Mouse (Mus musculus): Measurements from ENCODE around the gene Cpsf7. TPM values are rescaled to one million over a fixed set of nuclear protein-coding genes. Genes with fewer than 3 reads are reported as not detected.
"Not testable (repeated sequence)": the region's sequence is repeated elsewhere in the genome, so short reads cannot be mapped to it uniquely, and the experiment has no call there.

Gene Cpsf7
- total RNA-seq, 2 experiments from 2014 or later: 67.8 to 88.8 TPM

DNA sequence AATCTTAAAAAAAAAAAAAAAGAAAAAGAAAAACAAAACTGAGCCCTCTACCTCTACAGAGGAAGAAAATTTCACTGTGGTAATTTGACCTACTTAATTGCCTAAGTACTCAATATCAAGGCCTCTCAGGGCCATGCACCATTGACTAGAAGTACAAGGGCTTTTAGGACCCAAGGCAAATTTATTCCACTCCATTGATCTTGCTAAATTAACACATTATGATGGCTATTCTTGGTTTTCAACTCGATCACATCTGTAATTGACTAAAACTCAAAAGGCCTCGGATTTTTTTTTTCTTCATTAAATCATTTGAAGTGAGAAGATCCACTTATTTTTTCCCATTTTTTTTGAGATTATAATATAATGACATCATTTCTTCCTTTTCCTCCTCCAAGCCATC is 32.4 kb downstream of the Cpsf7 start:
- no peak for DNase-seq (ENCODE audit: low spot score in 2 of 2)
- intact Hi-C loops (cut with DNase I): no loop called here

DNA sequence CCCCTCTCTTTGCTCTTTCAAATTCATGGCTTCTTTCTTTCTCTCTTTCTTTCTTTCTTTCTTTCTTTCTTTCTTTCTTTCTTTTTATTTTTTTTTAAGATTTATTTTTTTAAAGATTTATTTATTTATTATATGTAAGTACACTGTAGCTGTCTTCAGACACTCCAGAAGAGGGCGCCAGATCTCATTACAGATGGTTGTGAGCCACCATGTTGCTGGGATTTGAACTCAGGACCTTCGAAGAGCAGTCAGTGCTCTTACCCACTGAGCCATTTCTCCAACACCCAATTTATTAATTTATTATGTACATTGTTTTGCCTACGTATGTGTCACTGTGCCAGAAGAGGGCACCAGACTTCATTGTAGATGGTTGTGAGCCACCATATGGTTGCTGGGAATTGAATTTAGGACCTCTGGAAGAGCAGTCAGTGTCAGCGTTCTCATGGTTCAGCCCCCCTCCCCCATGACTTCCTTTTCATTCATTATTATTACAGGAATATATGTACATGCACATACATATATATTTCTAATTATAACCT is 32.8 kb downstream of the Cpsf7 start:
- intact Hi-C loops (cut with DNase I); DNase-seq (ENCODE audit: low spot score in 2 of 2): not testable (repeated sequence)

DNA sequence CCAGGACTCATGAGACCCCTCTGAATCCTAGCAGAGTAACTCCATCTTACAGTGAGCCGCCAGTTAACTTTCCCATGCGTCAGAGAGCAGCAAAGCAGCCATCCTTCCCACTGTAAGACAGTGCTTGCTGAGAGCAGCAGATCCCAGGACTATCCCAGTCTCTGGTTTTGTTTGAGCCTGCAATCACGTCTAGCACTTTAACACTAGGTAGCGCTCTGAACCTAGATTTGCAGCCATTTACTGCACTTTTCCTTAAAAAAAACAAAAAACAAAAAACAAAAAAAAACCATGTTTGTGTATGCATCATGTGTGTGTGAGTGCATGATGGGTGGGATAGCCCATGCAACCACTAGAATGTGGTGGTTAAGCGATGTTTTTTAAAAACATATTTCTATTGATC is 35.0 kb downstream of the Cpsf7 start:
- intact Hi-C loops (cut with DNase I): no loop called here
- DNase-seq (ENCODE audit: low spot score in 2 of 2): no peak

DNA sequence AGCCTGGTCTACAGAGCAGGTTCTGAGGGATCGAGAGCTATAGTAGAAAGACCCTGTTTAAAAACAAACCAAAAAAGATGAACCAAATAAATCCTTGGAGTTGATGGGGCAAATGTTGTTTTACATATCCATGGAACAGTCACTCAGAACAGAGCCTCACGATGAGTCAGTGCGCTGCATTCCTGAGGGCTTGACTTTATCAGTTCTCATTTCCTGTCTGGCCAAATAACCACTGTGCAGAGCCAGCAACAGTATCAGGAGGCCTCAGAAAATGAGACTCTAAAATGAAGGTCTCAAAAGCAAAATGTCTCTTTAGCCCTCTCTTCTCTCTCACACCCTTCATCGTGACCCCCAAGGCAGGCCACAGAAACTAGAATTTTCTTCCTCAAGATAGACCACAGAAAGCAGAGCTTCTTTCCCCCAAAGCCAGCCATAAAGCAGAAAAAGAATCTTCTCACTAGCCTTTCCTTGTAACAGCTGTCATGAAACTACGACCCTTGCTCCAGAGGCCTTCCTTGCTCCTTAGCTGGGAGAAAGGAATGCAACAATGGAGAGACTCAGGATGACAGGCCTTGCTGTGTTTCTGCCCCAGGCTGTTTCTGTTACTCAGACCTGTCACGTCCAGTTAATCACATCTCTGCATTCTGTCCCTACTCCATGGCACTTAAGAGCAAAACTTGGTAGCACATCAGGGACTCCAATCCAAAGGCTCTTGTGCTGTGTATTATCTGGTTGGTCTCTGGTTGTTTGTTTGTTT is 36.7 kb downstream of the Cpsf7 start:
- DNase-seq (ENCODE audit: low spot score in 2 of 2): no peak
- intact Hi-C loops (cut with DNase I): no loop called here

DNA sequence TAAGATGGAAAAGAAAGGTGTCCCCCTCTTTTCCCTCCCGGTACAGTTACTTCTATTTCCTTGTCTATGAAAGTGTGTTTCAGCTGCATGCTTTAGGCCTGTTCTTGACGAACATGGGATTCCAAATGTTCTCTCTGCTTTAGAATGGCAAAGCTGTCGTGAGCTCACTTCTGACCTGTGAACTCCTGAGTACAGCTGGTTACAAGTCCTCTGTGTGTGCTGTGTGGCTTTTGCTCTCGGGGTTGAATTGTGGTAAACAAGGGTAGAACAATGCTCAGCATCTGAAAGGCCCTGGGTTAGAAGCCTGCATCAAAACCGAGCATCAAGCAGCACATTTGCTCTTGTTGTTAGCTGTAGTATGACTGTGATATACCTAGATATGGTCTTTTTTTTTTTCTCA is 37.3 kb downstream of the Cpsf7 start:
- intact Hi-C loops (cut with DNase I): no loop called here
- DNase-seq (ENCODE audit: low spot score in 2 of 2): no peak

DNA sequence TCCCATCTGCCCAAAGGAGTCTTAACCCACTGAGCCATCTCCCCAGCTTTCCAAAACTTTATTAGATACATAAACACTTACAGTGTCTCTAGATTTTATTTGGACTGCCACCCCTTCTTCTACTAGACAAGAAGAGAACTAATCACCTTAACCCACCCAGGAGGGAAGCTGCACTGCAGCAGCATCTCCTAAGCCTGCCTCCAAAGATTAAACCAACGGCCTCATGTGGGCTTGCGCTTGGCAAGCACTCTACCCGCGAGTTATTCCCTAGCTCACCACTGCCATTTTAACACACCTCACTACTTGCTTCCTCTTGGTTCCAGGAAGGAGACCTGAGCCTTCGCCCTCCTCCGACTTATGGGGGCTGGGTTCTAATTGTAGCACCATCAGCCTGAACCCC is 39.2 kb downstream of the Cpsf7 start:
- intact Hi-C loops (cut with DNase I): no loop called here
- no peak for DNase-seq (ENCODE audit: low spot score in 2 of 2)

DNA sequence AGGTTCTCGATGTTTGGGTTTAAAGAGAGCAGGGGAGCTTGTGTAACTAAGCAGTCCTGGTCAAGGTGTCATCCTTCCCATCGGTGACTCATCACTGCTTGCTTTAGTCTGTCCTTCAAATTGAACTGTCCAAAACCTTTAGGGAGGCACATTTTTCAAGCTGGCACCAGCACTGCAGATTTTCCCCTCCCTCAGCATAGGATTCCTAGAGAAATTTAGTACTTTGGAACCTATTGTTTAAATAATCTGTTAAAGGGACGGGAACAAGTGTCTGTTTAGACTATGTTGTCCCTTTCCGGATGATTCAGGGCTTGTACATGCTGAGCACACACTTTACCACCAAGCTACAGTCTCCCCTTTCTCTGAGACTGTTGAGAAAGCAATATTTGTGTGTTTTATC is 40.2 kb downstream of the Cpsf7 start:
- intact Hi-C loops (cut with DNase I): no loop called here
- DNase-seq (ENCODE audit: low spot score in 2 of 2): no peak

DNA sequence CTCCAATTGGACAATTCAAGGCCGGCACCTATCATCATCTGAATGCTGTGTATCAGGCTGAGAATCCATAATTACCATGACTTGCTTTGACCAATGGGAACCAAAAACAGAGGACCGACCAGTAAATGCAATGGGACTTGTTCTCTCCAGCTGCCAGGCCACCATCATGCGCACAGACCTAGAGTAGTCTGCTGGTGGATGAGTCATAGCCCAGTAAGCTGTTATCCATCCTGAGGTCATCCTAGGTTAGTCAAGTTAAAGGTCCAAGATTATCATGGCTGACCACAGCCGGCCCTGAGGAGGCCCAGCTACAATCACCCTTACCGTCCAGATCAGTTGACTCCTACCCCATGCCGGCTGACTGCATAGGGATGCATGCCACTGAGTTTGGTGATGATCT is 44.6 kb downstream of the Cpsf7 start:
- intact Hi-C loops (cut with DNase I): no loop called here
- no peak for DNase-seq (ENCODE audit: low spot score in 2 of 2)

DNA sequence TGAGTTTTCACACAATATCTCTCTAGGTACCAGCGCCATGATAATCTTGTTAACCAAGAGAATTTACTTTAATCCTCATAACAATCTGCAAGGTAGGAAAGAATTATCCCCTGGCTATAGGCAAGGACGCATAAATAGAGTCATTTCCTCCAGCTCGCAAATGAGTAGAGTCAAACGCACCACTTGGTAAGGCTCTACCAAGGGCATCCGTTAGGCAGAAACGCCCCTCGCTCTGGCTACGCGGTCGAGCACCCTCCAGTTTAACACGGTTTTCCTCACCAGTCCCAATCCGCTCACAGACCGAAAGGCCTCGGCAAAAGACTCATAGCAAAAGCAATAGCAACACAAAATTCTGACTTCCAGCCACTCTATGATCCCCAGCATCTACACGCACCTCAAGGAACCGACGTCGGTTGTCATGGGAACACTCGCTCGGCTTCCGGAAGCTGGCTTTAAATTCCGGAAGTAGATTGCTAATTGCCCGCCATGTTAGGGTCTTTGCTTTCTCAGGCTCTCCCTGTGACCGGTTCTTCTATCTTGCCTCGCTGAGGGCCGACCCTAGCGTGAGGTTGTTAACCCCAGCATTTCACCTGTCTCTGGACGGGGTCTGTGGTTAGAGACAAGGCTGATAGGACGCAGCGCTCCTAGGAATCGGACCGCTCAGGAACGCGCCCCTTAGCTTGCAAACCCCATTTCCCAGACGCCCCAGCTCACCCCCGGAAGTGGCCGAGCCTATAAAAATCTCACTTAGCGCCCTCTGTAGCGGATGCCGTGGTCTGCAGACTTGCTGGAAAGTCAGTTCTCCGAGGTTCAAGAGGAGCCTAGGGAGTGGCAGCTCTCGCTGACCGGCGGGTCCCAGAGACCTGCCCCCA is 51.9 kb downstream of the Cpsf7 start, which contains the start of the genes Cyb561a3 and Tmem138:
Cyb561a3 (plus strand) TSS at position 483 of the 872 bp plus-strand sequence.
Tmem138 (minus strand) TSS at position 673 of the 872 bp plus-strand sequence.
- DNase-seq (ENCODE audit: low spot score in 2 of 2): peak; percentile 94 to 95
- intact Hi-C loops (cut with DNase I): loop anchor here (1.0 kb wide), 2 partner anchors 22 to 28 kb away; partner anchors contain the start of genes Ddb1 and Tkfc

DNA sequence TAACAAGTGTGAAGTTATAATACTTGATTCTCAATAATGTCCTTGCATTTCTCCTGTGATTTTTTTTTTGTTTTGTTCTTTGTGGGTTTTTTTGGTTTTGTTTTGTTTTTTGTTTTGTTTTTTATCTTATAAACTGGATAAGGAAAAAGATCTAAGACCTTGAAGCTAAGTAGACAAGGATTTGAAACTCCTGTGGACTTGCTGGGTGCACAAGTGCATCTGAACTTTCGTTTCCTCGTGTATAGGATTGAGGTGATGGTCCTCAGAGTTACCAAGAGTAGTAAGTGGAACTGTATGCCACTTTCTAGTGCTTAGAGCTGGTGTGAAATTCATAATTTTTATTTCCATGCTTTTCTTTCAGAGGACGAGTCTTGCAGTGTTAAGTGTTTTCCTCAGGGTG is 55.0 kb downstream of the Cpsf7 start:
- DNase-seq (ENCODE audit: low spot score in 2 of 2): no peak
- intact Hi-C loops (cut with DNase I): no loop called here

DNA sequence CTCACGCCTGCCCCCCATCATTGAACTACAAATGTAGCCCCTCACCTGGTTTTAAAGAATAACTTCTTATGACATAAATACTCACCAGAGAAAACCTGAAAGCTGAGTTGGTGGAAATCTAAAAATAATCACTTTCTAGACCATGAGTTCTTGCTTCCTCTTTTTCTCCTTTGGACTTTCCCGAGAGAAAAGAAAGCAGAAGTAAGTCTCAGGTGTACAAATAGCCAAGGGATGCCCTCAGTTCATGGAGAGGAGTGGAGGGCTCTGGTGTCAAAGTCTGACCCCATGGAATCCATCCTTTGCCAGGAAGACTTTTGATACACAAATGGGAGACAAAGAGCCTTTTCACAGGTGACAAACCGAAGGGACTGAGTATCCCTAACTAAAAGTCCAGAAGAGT is 55.7 kb downstream of the Cpsf7 start:
- intact Hi-C loops (cut with DNase I): no loop called here
- DNase-seq (ENCODE audit: low spot score in 2 of 2): no peak

DNA sequence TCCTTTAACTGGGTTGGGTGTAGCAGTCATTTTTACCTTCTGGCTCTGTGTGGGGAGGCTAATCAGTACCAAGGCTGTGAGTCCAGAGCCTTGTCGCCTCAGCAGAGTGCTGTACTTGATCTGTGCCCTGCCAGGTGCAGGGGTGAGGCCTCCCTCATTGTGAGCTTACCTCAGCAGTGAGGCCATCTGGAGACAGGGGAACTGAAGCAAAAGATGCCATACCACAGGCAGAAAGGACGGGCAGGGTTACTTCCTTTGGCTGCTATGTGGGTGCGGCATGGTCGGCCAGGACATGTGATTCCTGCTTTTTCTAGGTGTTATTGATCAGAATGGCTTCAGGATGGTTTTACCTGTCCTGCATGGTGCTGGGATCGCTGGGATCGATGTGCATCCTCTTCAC is 56.9 kb downstream of the Cpsf7 start:
- intact Hi-C loops (cut with DNase I): no loop called here
- no peak for DNase-seq (ENCODE audit: low spot score in 2 of 2)

DNA sequence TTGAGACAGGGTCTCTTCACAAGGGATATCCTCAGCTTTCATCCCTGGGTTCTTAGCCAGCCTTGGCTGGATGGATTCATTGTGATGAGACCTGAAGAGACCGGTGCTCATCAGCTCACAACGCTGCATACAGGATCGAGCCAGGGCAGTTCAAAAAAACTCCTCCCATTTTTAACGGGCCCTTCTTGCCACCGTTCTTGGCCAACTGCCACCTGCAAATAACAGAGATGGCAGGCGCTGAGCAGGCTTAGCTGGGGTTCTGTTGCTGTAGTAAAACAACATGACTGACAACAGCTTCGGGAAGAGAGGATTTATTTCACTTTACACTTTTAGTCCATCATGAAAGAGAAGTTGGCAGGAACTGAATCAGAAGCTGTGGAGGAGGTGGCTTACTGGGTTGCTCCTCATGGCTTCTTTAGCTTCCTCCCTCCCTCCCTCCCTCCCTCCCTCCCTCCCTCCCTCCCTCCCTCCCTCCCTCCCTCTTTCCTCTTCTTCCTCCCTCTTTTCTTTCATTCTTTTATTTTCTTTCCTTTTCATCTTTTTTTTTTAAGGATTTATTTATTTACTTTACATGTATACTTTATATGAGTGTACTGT is 58.6 kb downstream of the Cpsf7 start:
- intact Hi-C loops (cut with DNase I): no loop called here
- DNase-seq (ENCODE audit: low spot score in 2 of 2): no peak

DNA sequence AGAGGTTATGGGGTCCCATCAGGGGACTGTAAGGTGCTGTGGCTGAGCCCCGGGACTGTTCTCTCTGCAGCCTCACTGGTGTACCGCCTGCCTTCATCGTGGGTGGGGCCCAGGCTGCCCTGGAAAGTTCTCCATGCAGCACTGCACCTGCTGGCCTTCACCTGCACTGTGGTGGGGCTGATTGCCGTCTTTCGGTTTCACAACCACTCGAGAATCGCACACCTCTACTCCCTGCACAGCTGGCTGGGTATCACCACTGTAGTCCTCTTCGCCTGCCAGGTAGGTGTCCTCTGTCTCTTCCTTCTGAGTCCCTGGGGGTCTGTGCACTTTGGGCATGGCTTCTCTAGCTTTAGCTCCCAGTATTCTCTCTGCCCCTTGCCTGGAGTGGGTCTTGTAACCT is 60.0 kb downstream of the Cpsf7 start:
- intact Hi-C loops (cut with DNase I): no loop called here
- no peak for DNase-seq (ENCODE audit: low spot score in 2 of 2)

DNA sequence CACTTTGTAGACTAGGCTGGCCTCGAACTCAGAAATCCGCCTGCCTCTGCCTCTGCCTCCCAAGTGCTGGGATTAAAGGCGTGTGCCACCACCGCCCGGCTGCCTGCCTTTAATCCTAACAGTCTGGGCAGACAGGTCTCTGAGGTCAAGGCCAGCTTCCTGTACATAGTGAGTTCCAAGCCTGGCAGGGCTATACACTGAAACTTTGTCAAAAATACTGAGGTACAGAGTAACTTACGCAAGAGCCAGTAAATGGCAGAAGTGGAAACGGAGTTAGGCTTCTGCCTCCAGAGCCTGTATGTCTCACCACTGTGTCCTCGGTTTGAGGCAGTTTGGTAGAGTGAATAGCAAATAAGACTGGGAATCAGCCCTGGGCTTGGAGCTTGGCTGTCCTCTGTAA is 62.2 kb downstream of the Cpsf7 start:
- DNase-seq (ENCODE audit: low spot score in 2 of 2): no peak
- intact Hi-C loops (cut with DNase I): no loop called here

DNA sequence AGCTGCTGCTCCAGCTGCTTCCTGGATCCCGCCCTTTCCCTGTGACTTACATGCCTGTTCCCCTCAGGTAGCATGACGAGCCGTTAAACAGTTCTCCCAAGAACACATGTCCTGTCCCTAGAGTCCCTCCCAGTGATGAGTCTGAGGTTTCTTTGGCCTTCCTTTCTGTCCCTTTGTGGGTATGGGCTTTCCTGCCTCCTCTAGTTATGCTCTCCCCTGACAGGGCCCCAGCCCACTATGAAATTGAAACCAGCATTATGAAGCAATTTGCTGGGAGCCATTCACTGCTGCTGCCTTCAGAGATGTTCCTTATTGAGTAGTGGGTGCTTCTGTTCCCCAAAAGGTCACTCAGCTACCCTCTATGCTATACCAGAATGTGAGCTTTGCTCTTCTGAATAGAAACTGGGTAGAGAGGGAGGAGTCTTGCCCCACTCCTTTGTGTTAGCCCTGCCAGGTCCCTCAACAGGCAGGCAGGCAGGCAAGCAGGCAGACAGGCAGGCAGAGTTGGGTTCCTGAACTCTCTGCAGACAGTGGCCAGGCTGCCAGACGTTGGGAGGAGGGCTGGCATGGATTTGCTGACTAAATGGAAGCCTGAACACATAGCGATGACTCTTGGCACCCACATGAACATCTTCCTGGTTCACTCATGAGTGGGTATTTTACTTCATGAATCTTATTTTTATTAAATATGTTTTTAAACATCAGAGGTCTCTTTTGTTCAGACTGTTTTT is 64.2 kb downstream of the Cpsf7 start:
- intact Hi-C loops (cut with DNase I): no loop called here

DNA sequence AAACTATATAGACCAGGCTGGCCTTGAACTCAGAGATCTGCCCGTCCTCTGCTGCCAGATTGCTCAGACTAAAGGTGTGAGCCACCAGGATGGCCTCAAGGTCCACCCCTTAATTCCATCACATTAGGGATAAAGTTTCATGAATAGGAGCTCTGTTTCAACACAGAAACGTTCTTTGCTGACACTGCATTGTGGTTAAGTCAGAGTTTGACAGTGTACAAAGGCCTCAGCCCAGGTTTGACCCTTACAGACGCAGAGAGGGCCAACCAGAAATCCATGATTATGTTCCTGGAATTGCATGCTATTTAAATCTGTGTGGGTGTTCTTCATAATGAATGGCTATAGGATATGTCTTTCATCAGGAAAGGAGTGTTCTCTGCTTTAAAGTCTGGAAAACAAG is 65.2 kb downstream of the Cpsf7 start:
- DNase-seq (ENCODE audit: low spot score in 2 of 2): no peak
- intact Hi-C loops (cut with DNase I): no loop called here

More for the DNA sequence above, 64.2 kb downstream of the Cpsf7 start:
- no peak for DNase-seq (ENCODE audit: low spot score in 2 of 2)

DNA sequence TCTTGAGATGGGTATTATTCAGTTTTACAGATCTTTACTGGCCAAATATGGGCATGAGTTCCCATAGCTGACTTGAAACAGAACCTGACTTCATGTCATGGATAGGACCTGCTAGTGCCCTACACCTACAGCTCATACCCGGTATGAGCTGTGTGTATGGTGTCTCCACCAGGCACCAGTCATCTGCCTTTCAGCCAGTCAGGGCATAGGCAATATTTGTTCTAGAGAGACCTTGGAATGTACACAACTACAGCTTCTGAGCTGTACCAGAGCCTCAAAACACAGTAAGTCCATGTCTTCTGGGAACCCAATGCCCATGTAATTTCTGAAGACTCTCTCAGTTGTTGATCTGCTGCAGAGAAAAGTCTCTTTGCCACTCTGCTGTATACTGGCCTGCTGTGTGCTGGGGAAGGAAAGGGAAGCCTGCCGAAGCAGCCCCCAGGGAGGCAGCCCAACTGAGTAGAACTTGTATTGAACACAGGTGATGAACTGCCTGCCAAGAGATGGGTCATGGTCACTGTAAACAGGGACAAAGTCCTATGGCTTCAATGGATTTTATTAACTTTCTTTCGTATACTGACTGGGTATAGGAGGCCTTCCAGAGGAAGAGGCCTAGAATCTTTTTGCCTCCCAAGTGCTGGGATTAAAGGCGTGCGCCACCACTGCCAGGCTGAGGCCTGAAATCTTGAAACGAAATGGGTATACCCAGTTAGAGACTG is 66.8 kb downstream of the Cpsf7 start:
- no peak for DNase-seq (ENCODE audit: low spot score in 2 of 2)
- intact Hi-C loops (cut with DNase I): no loop called here

All from left cerebral cortex, postnatal 36 days (tissue).